Mouse (Mus musculus): ENCODE measurements around the gene H2-Eb2. TPM values are rescaled to one million over a fixed set of nuclear protein-coding genes. Genes with fewer than 3 reads are reported as not detected.

Gene H2-Eb2
- polyA plus RNA-seq, 1 experiment from 2014 or later, result not detected

DNA sequence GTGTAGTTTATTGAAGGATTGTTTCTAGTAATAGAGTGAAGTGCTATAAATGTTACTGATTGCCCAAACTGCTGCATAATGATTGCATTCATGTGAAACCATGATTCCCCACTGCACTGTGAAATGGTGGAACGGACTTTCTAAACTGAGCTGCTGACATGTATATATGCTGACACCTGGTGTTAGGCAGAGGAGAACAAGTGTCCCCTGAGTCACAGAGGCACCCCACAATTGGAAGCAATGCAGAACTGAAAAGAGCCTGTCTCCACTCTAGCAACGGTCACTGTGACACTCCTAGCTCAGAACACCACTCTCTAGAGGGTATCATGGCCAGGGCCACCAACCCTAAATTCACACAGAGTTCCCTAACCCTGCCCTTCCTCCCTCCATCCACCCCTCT lies 53.3 kb downstream of the H2-Eb2 start:
- Histone ChIP-seq H3K9ac (ENCODE audit: low read length) (no peak overlapping the region), H3K4me1 (replicated peaks; ENCODE audit: control insufficient read depth, insufficient read depth) (no peaks in the 10 kb centered on the region), H3K27me3 (ENCODE audit: control insufficient read depth, insufficient read depth, low read length) (no peaks in the 10 kb centered on the region), H3K9me3 (ENCODE audit: control insufficient read depth, low read length) (no peaks in the 10 kb centered on the region), H3K4me2 (replicated peaks; ENCODE audit: low read depth) (no peak overlapping the region), H3K36me3 (ENCODE audit: control insufficient read depth, insufficient read depth, low read length) (no peaks in the 10 kb centered on the region), H3K4me3 (ENCODE audit: low read depth, low read length) (no peak overlapping the region), H3K27ac (replicated peaks) (no peak overlapping the region)
- TF ChIP-seq EP300 (optimal IDR thresholded peaks at IDR 0.05) (no peak), CTCF (IDR thresholded peaks at IDR 0.05; ENCODE audit: low read depth) (no peak)
- WGBS, result 80% methylated on average over 2 of the region's 2 CpGs
- DNase-seq (ENCODE audit: low spot score) (no peak), ATAC-seq (ENCODE audit: low FRiP score, low TSS enrichment) (no peak)

DNA sequence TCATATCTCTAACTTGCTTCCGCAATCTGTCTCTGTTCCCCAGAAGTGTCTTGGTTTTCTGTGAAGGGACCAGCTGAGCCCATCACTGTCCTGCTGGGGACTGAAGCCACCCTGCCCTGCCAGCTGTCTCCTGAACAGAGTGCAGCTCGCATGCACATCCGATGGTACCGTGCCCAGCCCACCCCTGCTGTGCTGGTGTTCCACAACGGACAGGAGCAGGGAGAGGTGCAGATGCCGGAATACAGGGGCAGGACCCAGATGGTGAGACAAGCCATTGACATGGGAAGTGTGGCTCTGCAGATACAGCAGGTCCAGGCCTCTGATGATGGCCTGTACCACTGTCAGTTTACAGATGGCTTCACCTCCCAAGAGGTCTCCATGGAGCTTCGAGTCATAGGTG lies 54.0 kb downstream of the H2-Eb2 start:
- TF ChIP-seq CTCF (IDR thresholded peaks at IDR 0.05; ENCODE audit: low read depth), result no peak
- no peak for TF ChIP-seq EP300 (optimal IDR thresholded peaks at IDR 0.05)
- no peak for ATAC-seq (ENCODE audit: low FRiP score, low TSS enrichment)
- no peak overlapping the region for H3K4me3 ChIP-seq (ENCODE audit: low read depth, low read length)
- H3K36me3 ChIP-seq (ENCODE audit: control insufficient read depth, insufficient read depth, low read length), result no peaks in the 10 kb centered on the region
- H3K9ac ChIP-seq (ENCODE audit: low read length), result no peak overlapping the region
- no peak overlapping the region for H3K27ac ChIP-seq (replicated peaks)
- H3K4me2 ChIP-seq (replicated peaks; ENCODE audit: low read depth), result no peak overlapping the region
- DNase-seq (ENCODE audit: low spot score), result no peak
- H3K27me3 ChIP-seq (ENCODE audit: control insufficient read depth, insufficient read depth, low read length), result no peaks in the 10 kb centered on the region
- H3K9me3 ChIP-seq (ENCODE audit: control insufficient read depth, low read length), result no peaks in the 10 kb centered on the region
- no peaks in the 10 kb centered on the region for H3K4me1 ChIP-seq (replicated peaks; ENCODE audit: control insufficient read depth, insufficient read depth)
- WGBS, result 76% methylated on average over 7 of the region's 7 CpGs

DNA sequence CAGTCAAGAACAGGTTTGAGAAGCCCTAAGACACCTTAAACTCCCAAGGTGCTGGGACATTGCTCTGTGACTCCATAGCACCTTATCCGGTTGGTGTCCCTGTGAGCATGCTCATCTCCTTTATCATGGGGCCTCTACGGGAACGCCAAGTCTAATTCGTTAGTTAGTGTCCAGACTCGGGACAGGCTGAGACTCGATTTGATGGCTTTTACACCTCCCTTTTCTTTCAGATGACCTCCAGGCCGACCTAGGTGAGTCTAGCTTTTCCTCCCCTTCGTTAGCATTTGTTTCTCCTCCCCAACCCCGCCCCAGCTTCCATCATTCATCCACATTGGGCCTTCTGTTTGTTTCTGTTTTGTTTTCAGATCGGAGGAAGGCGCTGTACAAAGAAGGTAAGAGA lies 56.4 kb downstream of the H2-Eb2 start:
- Histone ChIP-seq H3K36me3 (ENCODE audit: control insufficient read depth, insufficient read depth, low read length) (no peaks in the 10 kb centered on the region), H3K4me3 (ENCODE audit: low read depth, low read length) (no peak overlapping the region), H3K4me1 (replicated peaks; ENCODE audit: control insufficient read depth, insufficient read depth) (no peaks in the 10 kb centered on the region), H3K4me2 (replicated peaks; ENCODE audit: low read depth) (no peak overlapping the region), H3K27me3 (ENCODE audit: control insufficient read depth, insufficient read depth, low read length) (no peaks in the 10 kb centered on the region), H3K9ac (ENCODE audit: low read length) (no peak overlapping the region), H3K9me3 (ENCODE audit: control insufficient read depth, low read length) (no peaks in the 10 kb centered on the region), H3K27ac (replicated peaks) (no peak overlapping the region)
- DNase-seq (ENCODE audit: low spot score), result no peak
- no peak for ATAC-seq (ENCODE audit: low FRiP score, low TSS enrichment)
- 60% methylated on average over 11 of the region's 11 CpGs for WGBS
- no peak for TF ChIP-seq CTCF (IDR thresholded peaks at IDR 0.05; ENCODE audit: low read depth)
- TF ChIP-seq EP300 (optimal IDR thresholded peaks at IDR 0.05), result no peak

DNA sequence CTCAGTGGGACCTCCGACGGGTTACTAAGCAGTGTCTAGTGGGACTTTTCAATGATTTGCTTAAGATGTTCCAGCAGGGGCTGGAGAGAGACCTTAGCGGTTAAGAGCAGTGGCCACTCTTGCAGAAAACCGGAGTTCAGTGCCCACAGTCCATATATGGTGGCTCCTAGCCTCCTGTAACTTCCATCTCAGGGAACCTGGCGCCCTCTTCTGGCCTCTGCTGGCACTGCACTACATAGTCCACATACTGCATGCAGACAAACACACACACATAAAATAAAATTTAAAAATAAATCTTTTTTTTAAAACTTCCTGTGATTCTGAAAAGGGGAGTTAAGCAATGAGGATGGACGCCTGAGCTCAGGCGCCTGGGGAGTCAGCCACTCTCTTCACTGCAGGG lies 57.7 kb downstream of the H2-Eb2 start:
- Histone ChIP-seq H3K4me3 (ENCODE audit: low read depth, low read length) (no peak overlapping the region), H3K4me2 (replicated peaks; ENCODE audit: low read depth) (no peak overlapping the region), H3K4me1 (replicated peaks; ENCODE audit: control insufficient read depth, insufficient read depth) (no peaks in the 10 kb centered on the region), H3K9ac (ENCODE audit: low read length) (no peak overlapping the region), H3K36me3 (ENCODE audit: control insufficient read depth, insufficient read depth, low read length) (no peaks in the 10 kb centered on the region), H3K27ac (replicated peaks) (no peak overlapping the region), H3K27me3 (ENCODE audit: control insufficient read depth, insufficient read depth, low read length) (no peaks in the 10 kb centered on the region), H3K9me3 (ENCODE audit: control insufficient read depth, low read length) (no peaks in the 10 kb centered on the region)
- WGBS, result 73% methylated on average over 7 of the region's 7 CpGs
- ATAC-seq (ENCODE audit: low FRiP score, low TSS enrichment) (no peak), DNase-seq (ENCODE audit: low spot score) (no peak)
- TF ChIP-seq CTCF (IDR thresholded peaks at IDR 0.05; ENCODE audit: low read depth), result peak; percentile 41
- no peak for TF ChIP-seq EP300 (optimal IDR thresholded peaks at IDR 0.05)

DNA sequence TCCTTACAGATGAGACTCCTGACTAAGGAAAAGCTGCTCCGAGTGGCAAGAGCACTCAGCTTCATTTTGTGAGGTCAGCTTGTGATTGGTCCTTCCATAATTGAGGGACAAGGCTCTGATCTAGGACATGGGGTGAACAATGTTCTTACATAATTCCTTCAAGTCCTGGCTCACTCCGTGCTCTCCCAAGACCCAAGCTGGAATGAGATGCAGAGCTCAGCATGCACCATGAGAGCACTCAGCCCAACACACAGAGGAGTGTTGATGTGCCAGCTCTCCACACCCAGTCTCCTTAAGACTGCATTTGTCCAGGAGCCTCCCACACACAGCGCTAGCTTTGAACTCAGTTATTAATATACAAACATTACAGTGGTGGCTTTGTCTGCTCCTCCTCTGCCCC lies 59.2 kb downstream of the H2-Eb2 start:
- no peak for DNase-seq (ENCODE audit: low spot score)
- H3K4me3 ChIP-seq (ENCODE audit: low read depth, low read length), result no peak overlapping the region
- H3K9me3 ChIP-seq (ENCODE audit: control insufficient read depth, low read length), result no peaks in the 10 kb centered on the region
- TF ChIP-seq CTCF (IDR thresholded peaks at IDR 0.05; ENCODE audit: low read depth) (no peak), EP300 (optimal IDR thresholded peaks at IDR 0.05) (no peak)
- no peaks in the 10 kb centered on the region for H3K36me3 ChIP-seq (ENCODE audit: control insufficient read depth, insufficient read depth, low read length)
- 65% methylated on average over 3 of the region's 3 CpGs for WGBS
- ATAC-seq (ENCODE audit: low FRiP score, low TSS enrichment), result no peak
- no peaks in the 10 kb centered on the region for H3K27me3 ChIP-seq (ENCODE audit: control insufficient read depth, insufficient read depth, low read length)
- no peak overlapping the region for H3K27ac ChIP-seq (replicated peaks)
- H3K4me2 ChIP-seq (replicated peaks; ENCODE audit: low read depth), result no peak overlapping the region
- H3K4me1 ChIP-seq (replicated peaks; ENCODE audit: control insufficient read depth, insufficient read depth), result no peaks in the 10 kb centered on the region
- H3K9ac ChIP-seq (ENCODE audit: low read length), result no peak overlapping the region

DNA sequence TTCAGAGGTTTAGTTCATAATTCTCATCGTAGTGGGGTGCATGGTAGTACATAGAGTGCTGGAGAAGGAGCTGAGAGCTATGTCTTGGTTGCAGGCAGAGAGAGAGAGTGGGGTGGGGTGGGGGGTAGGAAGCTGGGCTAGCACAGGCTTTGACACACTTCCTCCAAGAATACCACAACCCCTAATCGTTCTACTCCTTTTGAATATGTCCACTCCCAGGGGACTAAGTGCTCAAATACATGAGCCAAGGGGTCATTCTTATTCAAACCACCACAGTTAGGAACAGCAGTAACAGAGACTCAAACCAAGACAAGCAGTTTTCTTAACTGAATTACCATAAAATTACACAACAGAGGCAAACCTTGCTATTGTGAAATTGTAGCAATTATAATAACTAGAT lies 61.2 kb downstream of the H2-Eb2 start:
- TF ChIP-seq CTCF (IDR thresholded peaks at IDR 0.05; ENCODE audit: low read depth) (no peak), EP300 (optimal IDR thresholded peaks at IDR 0.05) (no peak)
- no peak overlapping the region for H3K9ac ChIP-seq (ENCODE audit: low read length)
- WGBS, result 64% methylated on average over 2 of the region's 2 CpGs

More for the DNA sequence above, 61.2 kb downstream of the H2-Eb2 start:
- Histone ChIP-seq H3K36me3 (ENCODE audit: control insufficient read depth, insufficient read depth, low read length) (no peaks in the 10 kb centered on the region), H3K4me1 (replicated peaks; ENCODE audit: control insufficient read depth, insufficient read depth) (no peaks in the 10 kb centered on the region), H3K4me2 (replicated peaks; ENCODE audit: low read depth) (no peak overlapping the region), H3K27ac (replicated peaks) (no peak overlapping the region), H3K9me3 (ENCODE audit: control insufficient read depth, low read length) (no peaks in the 10 kb centered on the region), H3K27me3 (ENCODE audit: control insufficient read depth, insufficient read depth, low read length) (peaks cover 1% of the 10 kb centered on the region; the same call in 1 of the 2 replicates), H3K4me3 (ENCODE audit: low read depth, low read length) (no peak overlapping the region)
- no peak for DNase-seq (ENCODE audit: low spot score)
- ATAC-seq (ENCODE audit: low FRiP score, low TSS enrichment), result no peak

All from stomach, postnatal 0 days (tissue).